Mouse (Mus musculus): ENCODE measurements around the gene Crtac1. TPM values are rescaled to one million over a fixed set of nuclear protein-coding genes. Genes with fewer than 3 reads are reported as not detected.

The Crtac1 gene
- polyA plus RNA-seq, 1 experiment from 2014 or later, result 8.8 TPM

GRCm38 (mm10) chr19:42363551-42363950, 68.0 kb downstream of the Crtac1 start:
- Histone ChIP-seq H3K36me3 (replicated peaks) (no peaks in the 10 kb centered on the region), H3K4me3 (no peak overlapping the region), H3K4me1 (peaks cover 3% of the 10 kb centered on the region; the same call in 1 of the 2 replicates), H3K27me3 (replicated peaks; ENCODE audit: low read depth, poor library complexity, severe bottlenecking) (no peaks in the 10 kb centered on the region), H3K9me3 (no peaks in the 10 kb centered on the region), H3K27ac (replicated peaks) (no peak overlapping the region)
- DNase-seq (ENCODE audit: low spot score), result no peak
- WGBS, result 89% methylated on average over 4 of the region's 4 CpGs

DNA sequence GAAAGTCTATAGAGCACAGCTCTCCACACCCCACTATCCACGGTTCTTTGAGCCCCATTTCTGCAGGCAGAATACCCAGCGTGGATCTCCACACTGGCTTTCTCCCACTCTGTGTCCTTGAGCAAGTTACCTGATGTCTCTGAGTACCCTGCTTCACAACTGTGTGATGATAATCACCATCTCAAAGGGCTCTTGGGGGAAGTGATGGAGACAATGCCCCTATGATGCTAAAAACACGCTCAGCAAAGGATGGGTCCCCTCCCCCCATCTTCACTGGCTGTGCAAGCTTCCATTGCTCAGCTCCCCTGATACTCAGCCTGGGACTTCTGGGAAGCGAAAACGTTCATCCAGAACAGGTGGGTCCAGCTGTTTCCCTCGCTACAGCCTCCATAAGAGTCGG, 73.2 kb downstream of the Crtac1 start:
- Histone ChIP-seq H3K9me3 (no peaks in the 10 kb centered on the region), H3K4me1 (peaks cover 3% of the 10 kb centered on the region; the same call in 1 of the 2 replicates), H3K27me3 (replicated peaks; ENCODE audit: low read depth, poor library complexity, severe bottlenecking) (no peaks in the 10 kb centered on the region), H3K36me3 (replicated peaks) (no peaks in the 10 kb centered on the region), H3K27ac (replicated peaks) (no peak overlapping the region), H3K4me3 (no peak overlapping the region)
- no peak for DNase-seq (ENCODE audit: low spot score)
- 68% methylated on average over 7 of the region's 7 CpGs for WGBS

GRCm38 (mm10) chr19:42356854-42357253, 74.7 kb downstream of the Crtac1 start:
- no peak overlapping the region for H3K4me3 ChIP-seq
- 77% methylated on average over 5 of the region's 5 CpGs for WGBS
- H3K4me1 ChIP-seq, result peaks cover 3% of the 10 kb centered on the region; the same call in 1 of the 2 replicates
- H3K27ac ChIP-seq (replicated peaks), result no peak overlapping the region
- DNase-seq (ENCODE audit: low spot score), result no peak
- H3K27me3 ChIP-seq (replicated peaks; ENCODE audit: low read depth, poor library complexity, severe bottlenecking), result no peaks in the 10 kb centered on the region
- no peaks in the 10 kb centered on the region for H3K36me3 ChIP-seq (replicated peaks)
- H3K9me3 ChIP-seq, result no peaks in the 10 kb centered on the region

- H3K27ac ChIP-seq (replicated peaks), result no peak overlapping the region
- H3K27me3 ChIP-seq (replicated peaks; ENCODE audit: low read depth, poor library complexity, severe bottlenecking), result no peaks in the 10 kb centered on the region
- H3K4me1 ChIP-seq, result peaks cover 3% of the 10 kb centered on the region; the same call in 1 of the 2 replicates
- H3K36me3 ChIP-seq (replicated peaks), result no peaks in the 10 kb centered on the region
- DNase-seq (ENCODE audit: low spot score), result no peak
- 95% methylated on average over 16 of the region's 16 CpGs for WGBS
- no peaks in the 10 kb centered on the region for H3K9me3 ChIP-seq
- H3K4me3 ChIP-seq, result no peak overlapping the region
Measured at GRCm38 (mm10) chr19:42355476-42355875, 76.1 kb downstream of the Crtac1 start.

- no peaks in the 10 kb centered on the region for H3K4me1 ChIP-seq
- no peaks in the 10 kb centered on the region for H3K9me3 ChIP-seq
- H3K4me3 ChIP-seq, result no peak overlapping the region
- DNase-seq (ENCODE audit: low spot score), result peak; percentile 57
- WGBS, result 45% methylated on average over 6 of the region's 6 CpGs
- H3K27me3 ChIP-seq (replicated peaks; ENCODE audit: low read depth, poor library complexity, severe bottlenecking), result no peaks in the 10 kb centered on the region
- no peaks in the 10 kb centered on the region for H3K36me3 ChIP-seq (replicated peaks)
- no peak overlapping the region for H3K27ac ChIP-seq (replicated peaks)
Measured at GRCm38 (mm10) chr19:42341183-42341582, 90.4 kb downstream of the Crtac1 start.

DNA sequence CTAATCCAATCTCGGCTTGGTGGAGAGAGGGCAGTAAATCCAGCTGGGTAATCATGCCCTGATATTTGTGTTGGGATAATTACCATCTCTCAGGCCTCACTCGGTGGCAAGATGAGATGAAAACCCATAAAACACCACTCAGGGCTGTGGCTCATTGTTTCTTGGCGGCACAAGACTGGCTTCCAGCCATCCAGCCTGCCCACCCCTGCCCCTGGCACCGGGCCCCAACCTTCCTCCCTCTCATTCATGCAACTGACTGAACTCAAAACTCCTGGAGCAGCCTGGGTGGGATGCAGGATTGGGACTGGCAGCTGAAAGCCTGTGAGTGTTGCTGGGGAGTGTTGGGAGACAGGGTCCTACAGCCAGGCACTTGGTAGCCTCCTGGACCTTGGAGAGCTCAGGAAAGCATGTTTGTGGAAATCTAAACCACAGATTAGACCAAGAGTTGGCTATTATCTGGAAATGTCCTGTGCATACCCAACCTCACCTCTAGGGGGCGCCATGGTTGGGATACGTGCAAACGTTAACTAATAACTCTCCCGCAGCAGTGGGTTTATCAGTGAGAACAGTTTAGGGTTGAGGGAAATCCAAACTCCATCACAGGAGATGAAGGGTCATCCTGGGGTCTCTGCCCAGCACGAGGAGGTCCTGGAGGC, 99.4 kb downstream of the Crtac1 start:
- no peak overlapping the region for H3K4me3 ChIP-seq
- no peak overlapping the region for H3K27ac ChIP-seq (replicated peaks)
- no peaks in the 10 kb centered on the region for H3K4me1 ChIP-seq
- H3K27me3 ChIP-seq (replicated peaks; ENCODE audit: low read depth, poor library complexity, severe bottlenecking), result no peaks in the 10 kb centered on the region
- WGBS, result 57% methylated on average over 9 of the region's 9 CpGs
- no peaks in the 10 kb centered on the region for H3K9me3 ChIP-seq
- no peaks in the 10 kb centered on the region for H3K36me3 ChIP-seq (replicated peaks)
- no peak for DNase-seq (ENCODE audit: low spot score)

GRCm38 (mm10) chr19:42331446-42331845, 100.1 kb downstream of the Crtac1 start:
- 88% methylated on average over 7 of the region's 7 CpGs for WGBS
- Histone ChIP-seq H3K9me3 (no peaks in the 10 kb centered on the region), H3K27me3 (replicated peaks; ENCODE audit: low read depth, poor library complexity, severe bottlenecking) (no peaks in the 10 kb centered on the region), H3K27ac (replicated peaks) (no peak overlapping the region), H3K4me1 (0 out of 2 replicates have a peak, but pooled peaks cover 4% of the 10 kb centered on the region), H3K4me3 (no peak overlapping the region), H3K36me3 (replicated peaks) (no peaks in the 10 kb centered on the region)
- no peak for DNase-seq (ENCODE audit: low spot score)

- H3K27ac ChIP-seq (replicated peaks), result no peak overlapping the region
- H3K4me1 ChIP-seq, result 0 out of 2 replicates have a peak, but pooled peaks cover 4% of the 10 kb centered on the region
- no peaks in the 10 kb centered on the region; the same call in 1 of the 2 replicates for H3K27me3 ChIP-seq (replicated peaks; ENCODE audit: low read depth, poor library complexity, severe bottlenecking)
- 87% methylated on average over 9 of the region's 9 CpGs for WGBS
- H3K4me3 ChIP-seq, result no peak overlapping the region
- no peaks in the 10 kb centered on the region for H3K9me3 ChIP-seq
- DNase-seq (ENCODE audit: low spot score), result no peak
- no peaks in the 10 kb centered on the region for H3K36me3 ChIP-seq (replicated peaks)
Measured at GRCm38 (mm10) chr19:42328160-42328559, 103.4 kb downstream of the Crtac1 start.

DNA sequence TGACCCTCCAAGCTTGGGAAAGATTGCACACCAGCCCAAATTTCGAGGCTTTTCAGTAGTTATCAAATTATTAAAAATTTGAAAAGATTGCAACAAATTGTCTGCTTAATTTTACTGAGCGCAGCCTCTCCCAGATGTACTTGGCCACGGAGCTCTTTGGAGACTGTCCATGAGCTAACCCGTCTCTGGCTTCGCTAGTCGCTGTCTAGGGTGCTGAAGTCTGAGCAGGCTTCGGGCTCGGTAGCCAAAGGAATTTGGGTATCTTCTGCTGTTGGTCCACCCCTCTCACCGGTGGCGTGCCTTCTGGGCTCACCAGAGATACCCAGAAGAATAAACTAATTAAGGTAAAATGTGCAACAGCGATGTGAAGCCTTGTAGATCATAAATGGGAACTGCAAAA, 105.7 kb downstream of the Crtac1 start:
- peak; percentile 79 for DNase-seq (ENCODE audit: low spot score)
- Histone ChIP-seq H3K36me3 (replicated peaks) (no peaks in the 10 kb centered on the region), H3K4me3 (no peak overlapping the region), H3K27ac (replicated peaks) (no peak overlapping the region), H3K4me1 (0 out of 2 replicates have a peak, but pooled peaks cover 4% of the 10 kb centered on the region), H3K27me3 (replicated peaks; ENCODE audit: low read depth, poor library complexity, severe bottlenecking) (no peaks in the 10 kb centered on the region; the same call in 1 of the 2 replicates), H3K9me3 (no peaks in the 10 kb centered on the region)
- WGBS, result 7% methylated on average over 11 of the region's 11 CpGs

DNA sequence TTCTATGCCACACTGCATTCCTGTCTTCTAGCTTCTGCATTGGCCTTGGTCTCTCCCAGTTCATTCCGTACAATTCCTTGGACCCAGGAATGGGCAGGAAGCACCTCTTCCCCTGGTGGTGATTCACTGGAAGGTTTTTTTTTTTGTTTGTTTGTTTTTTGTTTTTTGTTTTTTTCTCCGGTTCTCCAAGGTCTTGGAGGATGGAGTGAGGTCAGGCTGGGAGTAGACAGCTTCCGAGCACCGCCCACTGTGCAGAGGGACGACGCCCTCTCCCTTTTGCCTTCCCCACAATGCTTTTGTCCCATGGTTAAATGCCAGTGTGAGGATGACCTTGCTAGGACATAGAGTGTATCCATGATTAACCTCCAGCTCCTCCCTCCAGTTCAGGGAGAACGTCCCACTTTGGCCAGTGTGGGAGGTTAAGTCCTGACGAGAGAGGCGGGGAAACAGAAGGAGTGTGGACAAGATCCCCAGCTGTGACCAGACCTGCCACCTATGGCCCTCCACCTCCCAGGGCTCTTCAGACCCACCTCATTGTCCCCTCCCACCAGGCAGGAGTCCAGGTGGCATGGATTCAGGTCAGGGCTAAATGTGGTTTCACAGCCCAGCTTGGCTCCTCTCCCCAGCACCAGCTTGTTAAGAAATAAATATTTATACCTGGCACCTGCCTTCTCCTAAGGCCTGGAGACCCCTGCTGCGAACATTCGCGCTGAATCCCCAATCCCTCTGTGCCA, 109.1 kb downstream of the Crtac1 start:
- 65% methylated on average over 12 of the region's 12 CpGs for WGBS
- Histone ChIP-seq H3K4me1 (0 out of 2 replicates have a peak, but pooled peaks cover 4% of the 10 kb centered on the region), H3K9me3 (no peaks in the 10 kb centered on the region), H3K27ac (replicated peaks) (no peak overlapping the region), H3K27me3 (replicated peaks; ENCODE audit: low read depth, poor library complexity, severe bottlenecking) (peaks cover 12% of the 10 kb centered on the region), H3K36me3 (replicated peaks) (no peaks in the 10 kb centered on the region), H3K4me3 (no peak overlapping the region)
- DNase-seq (ENCODE audit: low spot score), result no peak

GRCm38 (mm10) chr19:42321936-42322335, 109.6 kb downstream of the Crtac1 start:
- Histone ChIP-seq H3K9me3 (no peaks in the 10 kb centered on the region), H3K36me3 (replicated peaks) (no peaks in the 10 kb centered on the region), H3K4me1 (peaks cover 4% of the 10 kb centered on the region), H3K27me3 (replicated peaks; ENCODE audit: low read depth, poor library complexity, severe bottlenecking) (peaks cover 18% of the 10 kb centered on the region), H3K4me3 (no peak overlapping the region), H3K27ac (replicated peaks) (no peak overlapping the region)
- DNase-seq (ENCODE audit: low spot score), result no peak
- WGBS, result 59% methylated on average over 5 of the region's 5 CpGs

- no peak for DNase-seq (ENCODE audit: low spot score)
- H3K4me1 ChIP-seq, result peaks cover 19% of the 10 kb centered on the region
- no peaks in the 10 kb centered on the region for H3K36me3 ChIP-seq (replicated peaks)
- H3K4me3 ChIP-seq, result no peak overlapping the region
- 69% methylated on average over 18 of the region's 18 CpGs for WGBS
- peaks cover 21% of the 10 kb centered on the region for H3K27me3 ChIP-seq (replicated peaks; ENCODE audit: low read depth, poor library complexity, severe bottlenecking)
- no peak overlapping the region for H3K27ac ChIP-seq (replicated peaks)
- H3K9me3 ChIP-seq, result no peaks in the 10 kb centered on the region
Measured at GRCm38 (mm10) chr19:42317648-42318425, 113.7 kb downstream of the Crtac1 start.

Measured in embryonic facial prominence, embryonic 10.5 days (tissue).